ENCODE assay signal across 9 mouse cellular contexts in genomic region chr10:97375824-97376223, GRCm38 (mm10).
A peak's percentile ranks its signal among the peaks of the same experiment; 100 is the strongest.
DNase-seq lines count a peak whose midpoint lies in the region; ATAC-seq and TF ChIP-seq lines count a peak whose summit lies in the region.
"Had no signal": no experiment of that assay in that cellular context is flagged by ENCODE, and none has a peak within 500 bp of the region (broad histone marks: within the 10 kb centered on the region; RNA-seq: fewer than 3 reads in every experiment).

No protein-coding gene starts in this region.

- no peak overlapping the region for H3K4me3 ChIP-seq in kidney, embryonic 15.5 days (replicated peaks)
- no peak overlapping the region for H3K4me3 ChIP-seq in forebrain, embryonic 12.5 days (replicated peaks)
- H3K4me3 ChIP-seq in left cerebral cortex, adult 2 months, result no peak overlapping the region
- no peak overlapping the region for H3K4me3 ChIP-seq in thymus, adult 2 months (ENCODE audit: control insufficient read depth, insufficient read depth, low read length)

- 7% methylated on average over 2 of the region's 2 CpGs for WGBS in kidney, embryonic 15.5 days
- WGBS in forebrain, embryonic 12.5 days, result 23% methylated on average over 2 of the region's 2 CpGs
- 7% methylated on average over 2 of the region's 2 CpGs for WGBS in thymus, adult 2 months

- no peak overlapping the region for H3K4me2 ChIP-seq in kidney, embryonic 15.5 days
- H3K4me2 ChIP-seq in forebrain, embryonic 12.5 days, result no peak overlapping the region

- H3K27me3 ChIP-seq in kidney, embryonic 15.5 days, result no peaks in the 10 kb centered on the region
- no peaks in the 10 kb centered on the region for H3K27me3 ChIP-seq in forebrain, embryonic 12.5 days
- H3K27me3 ChIP-seq in thymus, adult 2 months (ENCODE audit: control insufficient read depth, insufficient read depth, low read length), result no peaks in the 10 kb centered on the region

- no peak for TF ChIP-seq POLR2A in thymus, adult 2 months (IDR thresholded peaks at IDR 0.05; ENCODE audit: control insufficient read depth, extremely low read depth, insufficient read depth, low read length, poor library complexity)

- intact Hi-C loops in left cerebral cortex, adult 2 months (cut with DNase I), result loop anchor here (1.0 to 10.0 kb wide), 2 partner anchors 294 to 1709 kb away; no protein-coding TSS in a partner anchor

- H3K9me3 ChIP-seq in kidney, embryonic 15.5 days (replicated peaks), result no peaks in the 10 kb centered on the region
- no peaks in the 10 kb centered on the region for H3K9me3 ChIP-seq in forebrain, embryonic 12.5 days

- DNase-seq in kidney, adult 11 months, result peak; percentile 1
- DNase-seq in brain, embryonic 18.5 days (ENCODE audit: low read depth, low spot score), result peak; percentile 26
- peak; percentile 74 for DNase-seq in induced T-regulatory cell, adult 2 months (ENCODE audit: low read depth)
- DNase-seq in left cerebral cortex, adult 2 months (ENCODE audit: extremely low spot score in 1 of 2, low spot score in 2 of 2), result peak; percentile 29 to 54
- DNase-seq in naive thymus-derived CD4-positive, alpha-beta T cell, adult 2 months (ENCODE audit: low read depth), result peak; percentile 69
- DNase-seq in thymus, adult 2 months, result peak; percentile 26

- no peak for ATAC-seq in kidney, embryonic 15.5 days (replicated peaks; ENCODE audit: low FRiP score)
- ATAC-seq in forebrain, embryonic 12.5 days (ENCODE audit: low FRiP score), result 0 out of 2 replicates have a peak, but pooled peaks have one; percentile 53

- H3K9ac ChIP-seq in kidney, embryonic 15.5 days, result no peak overlapping the region
- H3K9ac ChIP-seq in forebrain, embryonic 12.5 days, result no peak overlapping the region

- no peaks in the 10 kb centered on the region for H3K36me3 ChIP-seq in kidney, embryonic 15.5 days
- H3K36me3 ChIP-seq in forebrain, embryonic 12.5 days (replicated peaks), result no peaks in the 10 kb centered on the region
- no peaks in the 10 kb centered on the region for H3K36me3 ChIP-seq in thymus, adult 2 months (ENCODE audit: control insufficient read depth, insufficient read depth, low read length)

- peak; percentile 79 for TF ChIP-seq CTCF in left cerebral cortex, adult 2 months (IDR thresholded peaks at IDR 0.05)
- no peak for TF ChIP-seq CTCF in thymus, adult 2 months (IDR thresholded peaks at IDR 0.05; ENCODE audit: borderline replicate concordance, control insufficient read depth, extremely low read depth, insufficient read depth, low read length, poor library complexity)

- H3K27ac ChIP-seq in kidney, embryonic 15.5 days, result no peak overlapping the region
- H3K27ac ChIP-seq in forebrain, embryonic 12.5 days, result no peak overlapping the region
- H3K27ac ChIP-seq in left cerebral cortex, adult 2 months, result no peak overlapping the region
- no peak overlapping the region for H3K27ac ChIP-seq in thymus, adult 2 months (ENCODE audit: control insufficient read depth, insufficient read depth, low read length)
- H3K27ac ChIP-seq: macrophage had no signal

- H3K4me1 ChIP-seq in kidney, embryonic 15.5 days, result no peaks in the 10 kb centered on the region
- H3K4me1 ChIP-seq in forebrain, embryonic 12.5 days, result no peaks in the 10 kb centered on the region
- H3K4me1 ChIP-seq in thymus, adult 2 months (replicated peaks; ENCODE audit: control insufficient read depth, insufficient read depth, low read length), result no peaks in the 10 kb centered on the region

Comparison
In these comparisons a context has a peak if more than half of its experiments do, and no peak if none do; other contexts are left out.
1. DNase-seq: peak in every context shown above with its lines; median percentile 74 in induced T-regulatory cell, adult 2 months; 69 in naive thymus-derived CD4-positive, alpha-beta T cell, adult 2 months; 42 in left cerebral cortex, adult 2 months; 26 in brain, embryonic 18.5 days; 26 in thymus, adult 2 months; 1 in kidney, adult 11 months.